Mouse (Mus musculus) heart, embryonic 16.5 days (tissue): ENCODE measurements around the gene Chrm4. TPM values are rescaled to one million over a fixed set of nuclear protein-coding genes. Genes with fewer than 3 reads are reported as not detected.

Source experiments
- ATAC-seq: fragments of 200-750 bp; cut with Nextera tagmentation; replicated peaks from 2 replicates; pipeline ENCODE4 v1.8.0; 2017; ENCODE audit warnings: moderate number of reproducible peaks; ENCODE audit not compliant: insufficient read depth, low FRiP score; ENCODE audit errors: extremely low read depth
- H3K27ac ChIP-seq: fragments of 300-500 bp; sonication (generic); 2 replicates; pipeline ENCODE4 v1.5.1; 2014; ENCODE audit warnings: mild to moderate bottlenecking, low read length, control low read depth, moderate library complexity
- H3K27me3 ChIP-seq: fragments of 300-500 bp; sonication (generic); 2 replicates; pipeline ENCODE4 v1.6.1; 2014; ENCODE audit warnings: low read length, mixed read lengths; ENCODE audit not compliant: control insufficient read depth, insufficient read depth
- H3K36me3 ChIP-seq: fragments of 300-500 bp; sonication (generic); 2 replicates; pipeline ENCODE4 v1.6.1; 2014; ENCODE audit not compliant: control insufficient read depth, insufficient read depth
- H3K4me1 ChIP-seq: fragments of 300-500 bp; sonication (generic); 2 replicates; pipeline ENCODE4 v1.6.1; 2014; ENCODE audit warnings: low read length, mixed read lengths; ENCODE audit not compliant: control insufficient read depth, insufficient read depth
- H3K4me2 ChIP-seq: fragments of 300-500 bp; sonication (generic); 2 replicates; pipeline ENCODE4 v1.6.1; 2014; ENCODE audit warnings: low read depth, mild to moderate bottlenecking, control low read depth, low read length
- H3K4me3 ChIP-seq: fragments of 300-500 bp; sonication (generic); 2 replicates; pipeline ENCODE4 v1.5.1; 2014; ENCODE audit warnings: mild to moderate bottlenecking, control low read depth, low read length
- H3K9ac ChIP-seq: fragments of 300-500 bp; sonication (generic); 2 replicates; pipeline ENCODE4 v1.6.1; 2014; ENCODE audit warnings: low read length, control low read depth
- H3K9me3 ChIP-seq: fragments of 300-500 bp; sonication (generic); replicated peaks from 2 replicates; pipeline ENCODE4 v1.6.1; 2016; ENCODE audit warnings: low read length; ENCODE audit not compliant: control insufficient read depth
- WGBS: fragments of 180-500 bp; shearing (Covaris S2); extraction: QIAGEN DNeasy Blood & Tissue Kit; methylation state at CpG from one replicate; pipeline ENCODE4 v1.1.7; 2014; 5-methylcytosine and 5-hydroxymethylcytosine counted together
- polyA plus RNA-seq: library from polyadenylated mRNA; unstranded; fragments of >200 nt; fragmentation: Nextera tagmentation; extraction: Ambion mirVana; gene quantifications from 2 replicates; pipeline ENCODE4 v1.2.1, GENCODE M21; 2015

Chrm4 gene
- polyA plus RNA-seq, 1 experiment from 2014 or later: not detected

GRCm38 (mm10) chr2:91928534-91929350 lies 1.7 kb downstream of the Chrm4 start:
- H3K27me3 ChIP-seq: peaks cover 11% of the 10 kb centered on the region
- peaks cover 28% of the 10 kb centered on the region for H3K4me1 ChIP-seq
- ATAC-seq: no peak
- no peak overlapping the region for H3K27ac ChIP-seq
- WGBS: 69% methylated on average over 23 of the region's 23 CpGs
- H3K4me2 ChIP-seq: peak overlapping the region; percentile 51; the same call in 1 of the 2 replicates
- peaks cover 4% of the 10 kb centered on the region; the same call in 1 of the 2 replicates for H3K36me3 ChIP-seq
- H3K9me3 ChIP-seq: no peaks in the 10 kb centered on the region
- H3K9ac ChIP-seq: no peak overlapping the region
- H3K4me3 ChIP-seq: no peak overlapping the region

GRCm38 (mm10) chr2:91929455-91929854 lies 2.4 kb downstream of the Chrm4 start:
- H3K27ac ChIP-seq: no peak overlapping the region
- no peak overlapping the region for H3K4me3 ChIP-seq
- 66% methylated on average over 3 of the region's 3 CpGs for WGBS
- no peak overlapping the region for H3K4me2 ChIP-seq
- H3K9me3 ChIP-seq: no peaks in the 10 kb centered on the region
- peaks cover 5% of the 10 kb centered on the region; the same call in 1 of the 2 replicates for H3K36me3 ChIP-seq
- H3K27me3 ChIP-seq: peaks cover 7% of the 10 kb centered on the region
- H3K9ac ChIP-seq: no peak overlapping the region
- ATAC-seq: no peak
- H3K4me1 ChIP-seq: peaks cover 25% of the 10 kb centered on the region

GRCm38 (mm10) chr2:91929936-91930335 lies 2.9 kb downstream of the Chrm4 start:
- peaks cover 25% of the 10 kb centered on the region for H3K4me1 ChIP-seq
- H3K4me2 ChIP-seq: peak overlapping the region; percentile 80
- no peak overlapping the region for H3K27ac ChIP-seq
- H3K9me3 ChIP-seq: no peaks in the 10 kb centered on the region
- 16% methylated on average over 12 of the region's 12 CpGs for WGBS
- peaks cover 7% of the 10 kb centered on the region for H3K36me3 ChIP-seq
- 0 out of 2 replicates have a peak overlapping the region, but pooled peaks have one; percentile 0 for H3K9ac ChIP-seq
- ATAC-seq: no peak
- H3K27me3 ChIP-seq: peaks cover 4% of the 10 kb centered on the region; the same call in 1 of the 2 replicates
- peak overlapping the region; percentile 53 for H3K4me3 ChIP-seq

- Histone ChIP-seq H3K4me1 (peaks cover 25% of the 10 kb centered on the region), H3K27ac (peak overlapping the region; percentile 65), H3K27me3 (peaks cover 3% of the 10 kb centered on the region; the same call in 1 of the 2 replicates), H3K4me2 (peak overlapping the region; percentile 80), H3K9me3 (no peaks in the 10 kb centered on the region), H3K4me3 (peak overlapping the region; percentile 53), H3K36me3 (peaks cover 14% of the 10 kb centered on the region), H3K9ac (peak overlapping the region; percentile 70)
- WGBS: 17% methylated on average over 23 of the region's 23 CpGs
- ATAC-seq: no peak
Measured at GRCm38 (mm10) chr2:91930761-91931291, 3.8 kb downstream of the Chrm4 start.

GRCm38 (mm10) chr2:91931328-91932159 lies 4.5 kb downstream of the Chrm4 start:
- H3K4me3 ChIP-seq: peak overlapping the region; percentile 53
- no peaks in the 10 kb centered on the region for H3K27me3 ChIP-seq
- 3% methylated on average over 47 of the region's 50 CpGs for WGBS
- peak; percentile 47 for ATAC-seq
- no peaks in the 10 kb centered on the region for H3K9me3 ChIP-seq
- H3K36me3 ChIP-seq: peaks cover 21% of the 10 kb centered on the region
- peak overlapping the region; percentile 65 for H3K27ac ChIP-seq
- H3K4me2 ChIP-seq: peak overlapping the region; percentile 80
- peak overlapping the region; percentile 70 for H3K9ac ChIP-seq
- peaks cover 25% of the 10 kb centered on the region for H3K4me1 ChIP-seq

- Histone ChIP-seq H3K27ac (peak within 1 kb of the TSS; percentile 65), H3K9ac (peak within 1 kb of the TSS; percentile 70), H3K9me3 (no peaks in the 10 kb centered on the region), H3K36me3 (peaks cover 28% of the 10 kb centered on the region), H3K27me3 (no peaks in the 10 kb centered on the region), H3K4me2 (peak within 1 kb of the TSS; percentile 80), H3K4me1 (peaks cover 25% of the 10 kb centered on the region), H3K4me3 (peak within 1 kb of the TSS; percentile 53)
- 5% methylated on average over 16 of the region's 16 CpGs for WGBS
- peak; percentile 6; the same call in 1 of the 2 replicates for ATAC-seq
Measured at GRCm38 (mm10) chr2:91932160-91932711, 5.2 kb downstream of the Chrm4 start, which contains the start of gene Mdk. Gene Mdk (minus strand): TSS chr2:91932297.

- H3K27ac ChIP-seq: no peak overlapping the region
- no peak overlapping the region for H3K4me3 ChIP-seq
- peaks cover 34% of the 10 kb centered on the region for H3K36me3 ChIP-seq
- no peaks in the 10 kb centered on the region for H3K9me3 ChIP-seq
- no peaks in the 10 kb centered on the region for H3K27me3 ChIP-seq
- peak overlapping the region; percentile 80 for H3K4me2 ChIP-seq
- 0 out of 2 replicates have a peak overlapping the region, but pooled peaks have one; percentile 24 for H3K9ac ChIP-seq
- WGBS: 18% methylated on average over 6 of the region's 6 CpGs
- H3K4me1 ChIP-seq: peaks cover 25% of the 10 kb centered on the region
- ATAC-seq: no peak
Measured at GRCm38 (mm10) chr2:91932737-91933350, 5.8 kb downstream of the Chrm4 start.

- 58% methylated on average over 9 of the region's 9 CpGs for WGBS
Measured at GRCm38 (mm10) chr2:91933471-91933870, 6.4 kb downstream of the Chrm4 start.

More at GRCm38 (mm10) chr2:91933471-91933870, 6.4 kb downstream of the Chrm4 start:
- Histone ChIP-seq H3K4me1 (peaks cover 25% of the 10 kb centered on the region), H3K4me2 (no peak overlapping the region), H3K27ac (no peak overlapping the region), H3K27me3 (no peaks in the 10 kb centered on the region), H3K9ac (no peak overlapping the region), H3K4me3 (no peak overlapping the region), H3K9me3 (no peaks in the 10 kb centered on the region), H3K36me3 (peaks cover 40% of the 10 kb centered on the region)
- no peak for ATAC-seq
